Comparison of ENCODE assay signal across 7 mouse cellular contexts in the genomic region with DNA sequence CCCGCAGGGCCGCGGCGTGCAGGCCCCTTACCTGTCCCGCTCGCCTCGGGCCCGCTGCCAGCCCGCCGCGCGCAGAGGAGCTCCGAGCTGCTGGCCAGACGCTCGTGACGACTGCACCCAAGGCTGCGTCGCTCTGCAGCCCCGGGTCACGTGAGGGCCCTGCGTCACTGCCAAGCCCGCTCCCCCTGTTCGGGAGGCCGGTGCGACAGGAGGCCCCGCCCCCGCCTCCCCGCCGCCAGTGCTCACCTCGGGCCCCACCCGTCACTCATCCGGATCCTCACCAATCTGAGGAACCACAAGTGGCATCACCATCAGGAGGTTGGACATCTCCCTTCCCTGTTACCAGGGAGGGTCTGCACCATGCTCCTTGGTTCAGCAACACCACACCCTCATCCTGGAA. TPM values are rescaled to one million over a fixed set of nuclear protein-coding genes. Genes with fewer than 3 reads are reported as not detected.
DNase-seq lines count a peak whose midpoint lies in the region; ATAC-seq and TF ChIP-seq lines count a peak whose summit lies in the region.
"Not testable (repeated sequence)": the region's sequence is repeated elsewhere in the genome, so short reads cannot be mapped to it uniquely, and the experiment has no call there.

A gene (minus strand): TSS at position 217 of the 400 bp plus-strand sequence.

- H3K4me3 ChIP-seq in intestine, embryonic 14.5 days (ENCODE audit: low read depth, low read length), result peak within 1 kb of the TSS; percentile 30
- H3K4me3 ChIP-seq in left cerebral cortex, adult 2 months, result peak within 1 kb of the TSS; percentile 47
- H3K4me3 ChIP-seq in lung, embryonic 15.5 days, result peak within 1 kb of the TSS; percentile 32
- peak within 1 kb of the TSS; percentile 53 for H3K4me3 ChIP-seq in olfactory bulb, adult 2 months (ENCODE audit: insufficient read depth, low read depth, low read length)

- not testable (repeated sequence) for H3K27ac ChIP-seq in intestine, embryonic 14.5 days (ENCODE audit: low read depth); lung, embryonic 15.5 days; olfactory bulb, adult 2 months (ENCODE audit: insufficient read depth, low read depth, low read length)
- H3K27ac ChIP-seq in left cerebral cortex, adult 2 months, result peak within 1 kb of the TSS; percentile 32

- peak; percentile 97 for ATAC-seq in intestine, embryonic 14.5 days (replicated peaks; ENCODE audit: low FRiP score, low TSS enrichment, low read depth)
- peak; percentile 97 for ATAC-seq in lung, embryonic 15.5 days (ENCODE audit: borderline replicate concordance, extremely low read depth, low FRiP score, low TSS enrichment)

- H3K4me1 ChIP-seq in intestine, embryonic 14.5 days (replicated peaks; ENCODE audit: control insufficient read depth, insufficient read depth, low read length); lung, embryonic 15.5 days; olfactory bulb, adult 2 months (ENCODE audit: control insufficient read depth, insufficient read depth, low read length): not testable (repeated sequence)

- WGBS in intestine, embryonic 14.5 days, result 20% methylated on average over 2 of the region's 32 CpGs
- WGBS in lung, embryonic 15.5 days, result 33% methylated on average over 1 of the region's 32 CpGs
- WGBS in olfactory bulb, adult 2 months, result no CpG with 5 or more reads among the region's 32 CpGs

- peak within 1 kb of the TSS; percentile 38 for H3K4me2 ChIP-seq in intestine, embryonic 14.5 days (ENCODE audit: low read length)
- H3K4me2 ChIP-seq in lung, embryonic 15.5 days, result peak within 1 kb of the TSS; percentile 47

- intact Hi-C loops in left cerebral cortex, adult 2 months (cut with DNase I), result loop anchor here (5.0 kb wide), 1 partner anchor 39 kb away; no protein-coding TSS in a partner anchor

- H3K36me3 ChIP-seq in intestine, embryonic 14.5 days (ENCODE audit: control insufficient read depth, insufficient read depth, low read length); lung, embryonic 15.5 days: not testable (repeated sequence)

- not testable (repeated sequence) for H3K9ac ChIP-seq in intestine, embryonic 14.5 days (ENCODE audit: low read length); lung, embryonic 15.5 days

- TF ChIP-seq POLR2A in olfactory bulb, adult 2 months (IDR thresholded peaks at IDR 0.05; ENCODE audit: insufficient read depth, low read depth, low read length), result not testable (repeated sequence)

- not testable (repeated sequence) for H3K27me3 ChIP-seq in intestine, embryonic 14.5 days (replicated peaks; ENCODE audit: control insufficient read depth, insufficient read depth, low read length); lung, embryonic 15.5 days

- TF ChIP-seq CTCF in left cerebral cortex, adult 2 months (IDR thresholded peaks at IDR 0.05); olfactory bulb, adult 2 months (IDR thresholded peaks at IDR 0.05; ENCODE audit: insufficient read depth, low read depth, low read length): not testable (repeated sequence)

- DNase-seq in adrenal gland, postnatal 10 days, result peak; percentile 8
- peak; percentile 7 for DNase-seq in embryo, embryonic 11 days
- peak; percentile 3 to 33 for DNase-seq in frontal cortex, postnatal 14 days (ENCODE audit: low spot score in 2 of 2)
- DNase-seq in intestine, embryonic 14.5 days (ENCODE audit: low spot score), result not testable (repeated sequence)
- DNase-seq in left cerebral cortex, adult 2 months (ENCODE audit: extremely low spot score in 1 of 2, low spot score in 2 of 2), result peak; percentile 10 to 41

- not testable (repeated sequence) for H3K9me3 ChIP-seq in intestine, embryonic 14.5 days (ENCODE audit: control insufficient read depth, low read length); lung, embryonic 15.5 days

RNA-seq across cellular contexts. Expression of the gene that starts here (rescaled TPM):
- 10 to 100 TPM; 34.5 to 38.8 TPM for total RNA-seq in adrenal gland, postnatal 10 days (2021)
- 132 and 146 TPM in 2 replicates for polyA plus RNA-seq in intestine, embryonic 14.5 days (2014; fragmentation: Nextera tagmentation; extraction: Ambion mirVana)
- total RNA-seq in left cerebral cortex, adult 2 months (2021), result 100 to 1,000 TPM; 346 to 347 TPM
- polyA plus RNA-seq in lung, embryonic 15.5 days (2015; fragmentation: Nextera tagmentation; extraction: Ambion mirVana), result 53.0 and 60.7 TPM in 2 replicates
- polyA plus RNA-seq in olfactory bulb, adult 2 months (2012; ENCODE audit: insufficient read depth, insufficient read length, low replicate concordance, missing spikeins), result not detected in 2 replicates

Comparison
In these comparisons a context has a peak if more than half of its experiments do, and no peak if none do; other contexts are left out.
1. RNA of the gene that starts here (total RNA-seq): 346 to 347 TPM in left cerebral cortex, adult 2 months; 34.5 to 38.8 TPM in adrenal gland, postnatal 10 days; every median in the first group is over 4 times any median in the second.
2. Peak in every context shown above with its lines, with median percentiles within 50 percentile points of each other: H3K4me3 ChIP-seq.